Mouse (Mus musculus) c-Kit-positive CD71-positive TER-119-negative erythroid progenitor cells, embryonic 14.5 days (primary cell): ENCODE data around the gene Tcte3.
"Not testable (repeated sequence)": the region's sequence is repeated elsewhere in the genome, so short reads cannot be mapped to it uniquely, and the experiment has no call there.

Experiments
- DNase-seq: peaks from one replicate; pipeline ENCODE4 v3.0.0-alpha.2; 2013; ENCODE audit warnings: low read depth

Gene Tcte3

GRCm38 (mm10) chr17:15031414-15031813 is 9.9 kb downstream of the Tcte3 start:
- DNase-seq = not testable (repeated sequence)

DNA sequence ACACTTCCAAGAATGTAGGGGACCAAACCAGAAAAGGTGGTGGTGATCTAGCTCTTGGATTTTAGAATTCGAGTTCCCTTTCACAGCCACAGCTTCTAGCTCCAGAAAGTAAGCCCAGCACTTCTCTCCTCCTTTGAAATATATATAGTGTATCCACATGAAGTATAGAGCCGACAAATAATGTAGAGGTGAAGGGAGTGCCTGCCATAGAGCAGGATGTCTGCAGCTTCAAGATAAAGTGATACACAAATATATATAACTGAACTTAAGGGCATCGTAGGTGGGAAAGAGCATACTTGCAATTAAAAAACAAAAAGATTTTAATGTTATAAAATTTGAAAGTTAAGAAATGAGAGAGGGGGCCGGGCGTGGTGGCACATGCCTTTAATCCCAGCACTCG is 15.8 kb downstream of the Tcte3 start:
- not testable (repeated sequence) for DNase-seq

DNA sequence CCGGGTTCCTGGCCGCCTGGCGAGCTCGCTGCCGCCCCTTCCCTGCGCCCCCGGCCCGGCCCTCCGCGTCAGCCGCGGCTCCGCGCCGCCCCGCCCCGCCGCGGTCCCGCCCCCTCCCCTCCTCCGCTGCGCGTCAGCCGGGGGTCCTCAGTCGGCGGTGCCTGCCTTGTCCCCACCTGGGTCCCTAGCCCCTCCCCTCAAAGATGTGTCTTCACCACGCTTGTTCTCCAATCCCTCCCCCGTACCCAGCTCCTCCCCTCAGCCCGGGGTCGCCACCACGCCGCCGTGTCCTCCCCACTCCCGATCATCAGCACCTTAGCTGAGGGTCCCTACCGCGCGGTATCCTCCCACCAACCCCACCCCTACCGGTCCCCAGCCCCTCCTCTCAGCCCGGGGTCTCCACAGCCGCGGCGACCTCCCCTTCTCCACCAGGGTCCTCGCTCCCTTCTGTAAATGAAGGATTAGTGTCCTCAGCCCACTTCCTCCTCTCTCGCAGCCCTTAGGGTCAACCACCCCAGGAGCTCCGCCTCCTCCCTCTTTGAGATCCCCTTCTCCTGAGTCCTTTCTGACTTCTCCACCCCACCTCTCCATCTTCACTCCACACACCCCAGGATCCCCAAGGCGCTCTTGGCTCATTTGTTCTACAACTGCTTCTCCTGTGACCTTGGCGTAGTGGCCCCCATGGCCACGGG is 16.6 kb downstream of the Tcte3 start:
- not testable (repeated sequence) for DNase-seq

GRCm38 (mm10) chr17:15023878-15024492 is 17.3 kb downstream of the Tcte3 start:
- DNase-seq = not testable (repeated sequence)

DNA sequence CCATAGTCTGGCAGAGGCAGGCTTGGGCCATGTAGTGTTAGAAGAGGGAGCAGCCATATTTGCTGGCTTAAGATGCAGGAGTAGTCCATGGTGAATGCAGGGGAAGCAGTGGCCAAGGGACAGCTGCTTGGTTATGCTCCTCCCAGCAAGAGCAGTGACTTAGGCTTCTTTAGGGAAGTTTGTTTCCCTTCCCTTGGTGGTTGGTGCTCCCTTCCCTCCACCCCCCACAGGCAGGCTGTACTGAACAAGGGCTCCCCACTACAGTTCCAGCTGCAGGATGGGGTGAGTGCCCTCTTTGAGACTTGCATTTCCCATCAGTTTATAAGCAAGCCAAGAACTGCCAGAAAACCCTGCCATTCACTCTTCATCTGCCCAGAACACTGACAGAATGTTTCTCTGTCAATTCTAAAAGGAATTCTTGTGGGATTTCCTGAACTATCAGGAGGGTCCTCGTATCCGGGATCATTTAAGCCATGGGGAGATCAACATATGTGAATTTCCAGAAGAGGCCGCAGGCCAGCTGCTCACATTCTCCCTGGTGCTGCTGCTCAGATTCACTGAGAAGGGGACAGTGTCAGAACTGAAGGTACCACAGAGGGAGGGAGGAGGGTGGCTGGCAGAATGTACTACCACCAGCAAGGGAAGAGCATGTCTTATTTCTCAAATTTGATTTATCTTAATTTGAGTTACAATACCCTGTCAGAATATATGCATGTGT is 19.6 kb downstream of the Tcte3 start:
- not testable (repeated sequence) for DNase-seq

- DNase-seq = not testable (repeated sequence)
Observed at GRCm38 (mm10) chr17:15009706-15010413, 31.4 kb downstream of the Tcte3 start, which contains the start of gene Gm3435. TSS of gene Gm3435 (plus strand) at chr17:15010176.

DNA sequence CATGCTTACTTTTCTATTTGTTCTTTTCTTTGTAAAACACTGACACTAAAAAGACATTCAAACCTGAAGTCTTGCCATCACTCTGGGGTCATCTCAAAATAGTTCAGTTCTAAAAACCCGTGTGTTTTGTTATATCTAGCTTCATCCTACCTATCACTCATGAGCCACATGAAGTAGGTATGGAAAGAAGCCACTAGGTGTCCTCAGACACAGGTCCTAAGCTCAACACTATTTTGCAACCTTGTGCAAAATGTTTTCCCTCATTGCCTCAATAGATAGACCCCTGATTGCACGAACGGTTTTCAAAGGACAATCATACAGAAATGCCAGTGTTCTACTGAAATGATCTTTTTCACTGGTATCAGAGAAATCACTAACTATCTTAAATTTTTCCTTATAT is 32.2 kb downstream of the Tcte3 start:
- not testable (repeated sequence) for DNase-seq

- DNase-seq = not testable (repeated sequence)
Observed at GRCm38 (mm10) chr17:15000047-15000446, 41.2 kb downstream of the Tcte3 start.

DNA sequence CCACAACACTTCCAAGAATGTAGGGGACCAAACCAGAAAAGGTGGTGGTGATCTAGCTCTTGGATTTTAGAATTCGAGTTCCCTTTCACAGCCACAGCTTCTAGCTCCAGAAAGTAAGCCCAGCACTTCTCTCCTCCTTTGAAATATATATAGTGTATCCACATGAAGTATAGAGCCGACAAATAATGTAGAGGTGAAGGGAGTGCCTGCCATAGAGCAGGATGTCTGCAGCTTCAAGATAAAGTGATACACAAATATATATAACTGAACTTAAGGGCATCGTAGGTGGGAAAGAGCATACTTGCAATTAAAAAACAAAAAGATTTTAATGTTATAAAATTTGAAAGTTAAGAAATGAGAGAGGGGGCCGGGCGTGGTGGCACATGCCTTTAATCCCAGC is 47.1 kb downstream of the Tcte3 start:
- DNase-seq = not testable (repeated sequence)

DNA sequence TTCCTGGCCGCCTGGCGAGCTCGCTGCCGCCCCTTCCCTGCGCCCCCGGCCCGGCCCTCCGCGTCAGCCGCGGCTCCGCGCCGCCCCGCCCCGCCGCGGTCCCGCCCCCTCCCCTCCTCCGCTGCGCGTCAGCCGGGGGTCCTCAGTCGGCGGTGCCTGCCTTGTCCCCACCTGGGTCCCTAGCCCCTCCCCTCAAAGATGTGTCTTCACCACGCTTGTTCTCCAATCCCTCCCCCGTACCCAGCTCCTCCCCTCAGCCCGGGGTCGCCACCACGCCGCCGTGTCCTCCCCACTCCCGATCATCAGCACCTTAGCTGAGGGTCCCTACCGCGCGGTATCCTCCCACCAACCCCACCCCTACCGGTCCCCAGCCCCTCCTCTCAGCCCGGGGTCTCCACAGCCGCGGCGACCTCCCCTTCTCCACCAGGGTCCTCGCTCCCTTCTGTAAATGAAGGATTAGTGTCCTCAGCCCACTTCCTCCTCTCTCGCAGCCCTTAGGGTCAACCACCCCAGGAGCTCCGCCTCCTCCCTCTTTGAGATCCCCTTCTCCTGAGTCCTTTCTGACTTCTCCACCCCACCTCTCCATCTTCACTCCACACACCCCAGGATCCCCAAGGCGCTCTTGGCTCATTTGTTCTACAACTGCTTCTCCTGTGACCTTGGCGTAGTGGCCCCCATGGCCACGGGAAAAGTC is 48.0 kb downstream of the Tcte3 start:
- DNase-seq = not testable (repeated sequence)

DNA sequence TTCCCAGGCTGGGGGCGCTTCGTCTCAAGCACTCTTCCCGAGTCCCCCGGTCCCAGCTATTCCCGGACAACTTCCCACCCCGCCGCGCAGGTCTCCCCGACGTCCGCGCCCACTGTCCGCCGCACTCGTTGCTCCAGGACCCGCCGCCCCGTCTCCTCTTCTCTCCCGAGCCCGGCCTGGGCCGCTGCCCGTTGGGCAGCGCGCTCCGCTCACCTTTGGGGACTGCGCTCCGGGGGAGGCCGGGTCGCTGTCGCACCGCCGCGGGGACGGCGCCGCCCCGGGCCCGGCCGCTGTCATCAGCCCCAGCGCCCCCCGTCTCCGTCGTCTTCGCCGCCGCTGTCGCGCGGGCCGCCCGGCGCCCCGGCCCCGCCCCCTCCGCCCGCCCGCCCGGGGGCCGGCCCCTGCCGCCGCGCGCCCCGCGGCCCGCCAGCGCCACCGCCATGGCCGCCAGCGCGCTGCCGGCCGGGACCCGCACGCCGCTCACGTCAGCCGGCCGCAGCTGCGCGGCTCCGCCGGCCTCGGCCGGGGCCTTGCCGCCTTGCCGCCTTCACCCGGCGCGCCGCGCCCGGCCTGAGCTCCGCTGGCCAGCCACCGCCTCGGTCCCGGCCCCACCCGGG is 48.7 kb downstream of the Tcte3 start:
- not testable (repeated sequence) for DNase-seq

DNA sequence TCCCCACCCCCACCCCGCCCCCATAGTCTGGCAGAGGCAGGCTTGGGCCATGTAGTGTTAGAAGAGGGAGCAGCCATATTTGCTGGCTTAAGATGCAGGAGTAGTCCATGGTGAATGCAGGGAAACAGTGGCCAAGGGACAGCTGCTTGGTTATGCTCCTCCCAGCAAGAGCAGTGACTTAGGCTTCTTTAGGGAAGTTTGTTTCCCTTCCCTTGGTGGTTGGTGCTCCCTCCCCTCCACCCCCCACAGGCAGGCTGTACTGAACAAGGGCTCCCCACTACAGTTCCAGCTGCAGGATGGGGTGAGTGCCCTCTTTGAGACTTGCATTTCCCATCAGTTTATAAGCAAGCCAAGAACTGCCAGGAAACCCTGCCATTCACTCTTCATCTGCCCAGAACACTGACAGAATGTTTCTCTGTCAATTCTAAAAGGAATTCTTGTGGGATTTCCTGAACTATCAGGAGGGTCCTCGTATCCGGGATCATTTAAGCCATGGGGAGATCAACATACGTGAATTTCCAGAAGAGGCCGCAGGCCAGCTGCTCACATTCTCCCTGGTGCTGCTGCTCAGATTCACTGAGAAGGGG is 51.1 kb downstream of the Tcte3 start:
- not testable (repeated sequence) for DNase-seq

DNA sequence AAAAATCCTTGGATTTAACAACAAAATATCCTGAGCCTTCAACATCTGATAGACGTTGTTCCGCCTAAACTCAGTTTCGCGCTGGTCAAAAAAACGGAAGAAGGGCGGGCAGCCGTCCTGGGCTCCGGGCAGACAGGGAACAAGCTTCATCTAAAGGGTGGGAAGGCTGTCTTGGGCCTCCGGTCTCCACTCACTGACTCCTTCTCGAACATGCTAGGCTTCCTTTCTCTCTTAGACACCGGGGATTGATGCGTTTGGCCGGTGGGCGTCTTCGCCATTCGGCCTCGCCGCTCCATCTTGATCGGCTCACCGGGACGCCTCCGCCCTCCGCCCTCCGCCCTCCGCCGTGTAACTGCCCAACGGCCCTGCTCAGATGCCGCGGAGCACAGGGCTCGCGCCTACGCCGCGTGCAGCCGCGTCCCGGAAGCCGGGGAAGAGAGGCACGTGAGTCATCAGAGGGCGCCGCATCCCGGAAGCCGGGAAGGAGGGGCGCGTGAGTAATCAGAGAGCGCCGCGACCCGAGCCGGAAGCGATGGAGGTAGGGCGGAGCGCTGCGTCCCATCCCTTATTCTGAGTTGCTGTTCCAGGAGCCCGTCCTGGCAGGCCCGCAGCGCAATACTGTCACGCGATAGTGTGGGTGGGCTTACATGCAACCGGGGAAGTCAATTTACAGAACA is 62.8 kb downstream of the Tcte3 start, which contains the start of the genes 9030025P20Rik and Gm3417:
Gene 9030025P20Rik (plus strand): TSS at position 107 of the 677 bp plus-strand sequence.
Gene Gm3417 (minus strand): TSS at position 429 of the 677 bp plus-strand sequence.
- not testable (repeated sequence) for DNase-seq

DNA sequence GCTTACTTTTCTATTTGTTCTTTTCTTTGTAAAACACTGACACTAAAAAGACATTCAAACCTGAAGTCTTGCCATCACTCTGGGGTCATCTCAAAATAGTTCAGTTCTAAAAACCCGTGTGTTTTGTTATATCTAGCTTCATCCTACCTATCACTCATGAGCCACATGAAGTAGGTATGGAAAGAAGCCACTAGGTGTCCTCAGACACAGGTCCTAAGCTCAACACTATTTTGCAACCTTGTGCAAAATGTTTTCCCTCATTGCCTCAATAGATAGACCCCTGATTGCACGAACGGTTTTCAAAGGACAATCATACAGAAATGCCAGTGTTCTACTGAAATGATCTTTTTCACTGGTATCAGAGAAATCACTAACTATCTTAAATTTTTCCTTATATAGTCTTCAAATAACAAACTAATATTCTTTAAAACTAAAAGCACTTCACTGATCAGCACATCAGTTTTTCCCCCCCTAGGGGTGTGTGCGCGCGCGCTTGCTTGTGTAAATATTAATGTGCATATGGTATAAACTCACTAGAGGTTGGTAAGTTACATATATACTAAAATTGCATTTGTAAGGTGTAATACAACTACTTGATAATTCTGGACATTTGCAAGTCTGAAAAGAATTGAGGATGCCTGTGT is 63.4 kb downstream of the Tcte3 start:
- not testable (repeated sequence) for DNase-seq
